Mouse (Mus musculus) small intestine, adult 2 months (tissue): ENCODE results near the gene Hoxa13. TPM values are rescaled to one million over a fixed set of nuclear protein-coding genes. Genes with fewer than 3 reads are reported as not detected.

ENCODE experiments used
- H3K27ac ChIP-seq: fragments of 200-500 bp; 2 replicates; pipeline ENCODE4 v1.5.1; 2012; ENCODE audit warnings: low read depth, low read length, control low read depth, inconsistent platforms; ENCODE audit not compliant: insufficient read depth
- H3K27me3 ChIP-seq: fragments of 200-500 bp; 2 replicates; pipeline ENCODE4 v1.6.1; 2012; ENCODE audit warnings: mild to moderate bottlenecking, moderate library complexity, low read length, inconsistent platforms; ENCODE audit not compliant: control insufficient read depth, insufficient read depth
- H3K36me3 ChIP-seq: fragments of 200-500 bp; 2 replicates; pipeline ENCODE4 v1.6.1; 2012; ENCODE audit warnings: mild to moderate bottlenecking, low read length, control low read depth, inconsistent platforms; ENCODE audit not compliant: control insufficient read depth, insufficient read depth
- H3K4me1 ChIP-seq: fragments of 200-500 bp; 2 replicates; pipeline ENCODE4 v1.6.1; 2012; ENCODE audit warnings: low read length, inconsistent platforms, mixed read lengths; ENCODE audit not compliant: control insufficient read depth, insufficient read depth, insufficient read length
- H3K4me3 ChIP-seq: fragments of 200-500 bp; 2 replicates; pipeline ENCODE4 v1.5.1; 2012; ENCODE audit warnings: low read depth, mild to moderate bottlenecking, control low read depth, inconsistent platforms, low read length, moderate library complexity
- CTCF ChIP-seq: fragments of 200-500 bp; IDR thresholded peaks from 2 replicates; pipeline ENCODE4 v1.5.1; 2012; ENCODE audit warnings: low read depth, mild to moderate bottlenecking, control low read depth, inconsistent platforms, low read length, moderate library complexity, mixed read lengths; ENCODE audit not compliant: insufficient replicate concordance, insufficient read length; ENCODE audit errors: extremely low read depth
- POLR2A ChIP-seq: fragments of 200-500 bp; IDR thresholded peaks from 2 replicates; pipeline ENCODE4 v1.6.1; 2012; ENCODE audit warnings: low read depth, mild to moderate bottlenecking, control low read depth, inconsistent platforms, low read length, moderate library complexity
- WGBS: fragments of 180-500 bp; shearing (Covaris S2); methylation state at CpG from one replicate; pipeline ENCODE4 v1.1.7; 2018; 5-methylcytosine and 5-hydroxymethylcytosine counted together
- polyA plus RNA-seq: library from polyadenylated mRNA; depleted of rRNA; stranded (reverse); fragments of >200 nt; gene quantifications from 2 replicates; pipeline ENCODE4 v1.2.3, GENCODE M21; 2012

Gene Hoxa13
- polyA plus RNA-seq, 1 experiment, result not detected

DNA sequence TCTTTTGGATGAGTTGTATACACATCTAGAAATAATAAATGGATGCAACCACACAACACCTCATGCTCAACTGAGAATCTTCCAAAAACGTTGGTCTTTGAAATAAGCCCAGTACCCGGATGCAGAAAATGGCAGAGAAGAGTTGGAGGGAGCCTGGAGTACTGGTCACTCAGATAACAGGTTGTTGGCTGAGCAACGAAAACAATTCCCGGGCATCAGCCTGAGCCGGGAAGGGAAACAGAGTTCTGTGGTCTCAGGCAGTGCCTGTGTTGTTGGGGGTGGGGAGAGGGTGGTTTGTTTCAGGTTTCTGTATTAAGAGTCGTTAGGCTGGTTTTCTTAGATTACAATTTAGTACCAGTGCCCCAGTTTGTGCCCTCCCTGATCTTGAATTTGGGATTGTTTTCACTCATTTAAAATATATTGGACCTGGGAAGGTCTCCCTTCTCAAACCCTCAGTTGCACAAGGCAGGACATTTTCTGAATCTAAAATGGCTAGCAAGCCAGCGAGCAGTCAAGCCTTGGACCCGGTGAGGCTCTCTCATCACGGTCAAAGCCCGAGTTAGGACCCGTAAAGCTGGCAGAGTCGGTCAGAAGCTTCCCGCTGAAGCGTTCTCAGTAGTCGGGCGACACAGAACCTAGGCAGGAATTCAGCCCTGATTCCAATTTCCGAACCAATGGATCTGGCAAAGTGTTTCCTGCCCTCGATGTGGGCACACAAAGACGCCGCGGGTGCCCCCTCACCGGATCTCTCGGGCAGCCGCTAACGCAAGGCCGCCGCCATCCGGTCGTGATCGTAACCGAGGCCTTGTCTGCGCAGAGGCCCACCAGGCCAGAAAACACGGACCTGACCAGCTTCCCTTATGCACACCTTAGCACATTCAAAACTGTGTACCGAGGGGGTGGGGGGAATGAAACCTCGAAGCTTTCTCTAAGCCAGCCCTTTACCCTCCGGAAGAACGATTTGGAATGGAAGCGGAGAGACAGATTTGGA is 31.9 kb downstream of the Hoxa13 start:
- H3K36me3 ChIP-seq, result no peaks in the 10 kb centered on the region
- H3K27ac ChIP-seq, result no peak overlapping the region
- H3K4me3 ChIP-seq, result no peak overlapping the region
- peaks cover 4% of the 10 kb centered on the region; the same call in 1 of the 2 replicates for H3K4me1 ChIP-seq
- TF ChIP-seq CTCF (no peak), POLR2A (no peak)
- WGBS, result 6% methylated on average over 38 of the region's 38 CpGs
- peaks cover 91% of the 10 kb centered on the region for H3K27me3 ChIP-seq

DNA sequence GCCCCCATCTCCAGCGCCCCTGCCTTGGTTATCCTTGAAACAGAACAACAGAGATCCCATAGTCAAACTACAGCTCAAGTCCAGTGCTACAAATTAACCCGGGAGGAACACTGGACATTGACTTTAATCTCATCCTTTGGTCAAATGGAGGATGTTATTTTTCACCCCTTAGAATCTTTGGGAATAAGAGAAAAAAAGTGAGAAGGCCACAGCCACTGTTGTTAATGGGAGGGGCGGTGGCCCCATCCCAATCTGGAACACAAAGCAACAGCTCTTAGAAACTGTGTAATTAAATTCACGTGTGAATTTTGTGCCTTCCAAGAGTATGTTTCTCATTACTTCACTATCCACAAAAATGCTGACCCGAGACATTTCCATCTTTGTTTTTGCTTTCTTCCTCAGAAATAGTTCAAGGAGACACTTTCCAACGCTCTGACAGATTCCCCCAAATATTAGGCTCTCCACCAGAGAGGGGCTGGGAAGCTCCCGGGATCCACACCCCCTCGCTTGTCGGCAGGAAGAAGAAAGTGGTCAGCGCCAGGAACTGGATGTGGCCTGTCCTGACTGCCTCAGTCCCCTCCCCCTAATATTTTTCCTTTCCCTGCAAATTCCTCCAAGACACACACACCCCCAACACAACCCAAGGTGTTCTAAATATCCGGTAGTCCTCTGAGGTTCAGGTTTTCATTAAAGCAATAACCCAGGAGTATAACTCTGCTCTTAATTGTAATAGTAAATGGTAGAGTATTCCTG is 33.0 kb downstream of the Hoxa13 start:
- Histone ChIP-seq H3K27me3 (peaks cover 85% of the 10 kb centered on the region), H3K36me3 (no peaks in the 10 kb centered on the region), H3K27ac (no peak overlapping the region), H3K4me3 (no peak overlapping the region), H3K4me1 (peaks cover 4% of the 10 kb centered on the region; the same call in 1 of the 2 replicates)
- WGBS, result 16% methylated on average over 11 of the region's 11 CpGs
- TF ChIP-seq CTCF, result no peak
- TF ChIP-seq POLR2A, result no peak

DNA sequence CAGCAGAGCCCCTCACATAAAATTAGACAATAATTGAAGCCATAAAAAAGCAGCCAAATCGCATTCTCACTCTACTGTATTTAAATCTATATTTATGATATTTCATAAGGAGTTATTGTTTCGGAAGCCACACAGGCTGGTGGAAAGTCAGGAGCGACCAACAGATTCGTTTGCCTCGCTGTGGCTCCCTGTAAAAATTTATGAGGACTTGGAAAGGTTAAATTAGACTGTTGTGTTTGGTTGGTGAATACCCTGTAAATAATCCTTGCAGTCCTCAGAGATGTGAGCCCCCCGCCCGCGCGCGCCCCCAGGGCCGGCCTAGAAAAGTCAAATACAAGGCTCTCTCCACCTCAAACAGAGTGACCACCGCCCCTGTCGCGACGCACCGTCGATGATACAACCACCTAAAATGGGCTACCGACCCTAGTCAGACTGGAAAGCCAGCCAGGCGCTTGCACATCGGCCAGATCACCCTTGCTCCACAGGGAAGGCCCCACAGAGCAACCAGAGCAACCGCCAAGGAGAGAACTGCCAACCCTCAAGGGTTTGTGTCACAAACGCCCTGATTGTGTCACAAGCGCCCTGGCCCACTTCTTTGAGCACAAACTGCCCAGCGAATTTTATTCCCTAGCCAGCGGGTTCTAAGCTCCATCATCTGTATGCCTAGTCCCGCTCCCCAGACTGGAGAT is 34.0 kb downstream of the Hoxa13 start:
- 7% methylated on average over 26 of the region's 26 CpGs for WGBS
- Histone ChIP-seq H3K27me3 (peaks cover 85% of the 10 kb centered on the region), H3K36me3 (no peaks in the 10 kb centered on the region), H3K4me1 (peaks cover 5% of the 10 kb centered on the region; the same call in 1 of the 2 replicates), H3K4me3 (no peak overlapping the region), H3K27ac (no peak overlapping the region)
- TF ChIP-seq POLR2A (no peak), CTCF (no peak)

DNA sequence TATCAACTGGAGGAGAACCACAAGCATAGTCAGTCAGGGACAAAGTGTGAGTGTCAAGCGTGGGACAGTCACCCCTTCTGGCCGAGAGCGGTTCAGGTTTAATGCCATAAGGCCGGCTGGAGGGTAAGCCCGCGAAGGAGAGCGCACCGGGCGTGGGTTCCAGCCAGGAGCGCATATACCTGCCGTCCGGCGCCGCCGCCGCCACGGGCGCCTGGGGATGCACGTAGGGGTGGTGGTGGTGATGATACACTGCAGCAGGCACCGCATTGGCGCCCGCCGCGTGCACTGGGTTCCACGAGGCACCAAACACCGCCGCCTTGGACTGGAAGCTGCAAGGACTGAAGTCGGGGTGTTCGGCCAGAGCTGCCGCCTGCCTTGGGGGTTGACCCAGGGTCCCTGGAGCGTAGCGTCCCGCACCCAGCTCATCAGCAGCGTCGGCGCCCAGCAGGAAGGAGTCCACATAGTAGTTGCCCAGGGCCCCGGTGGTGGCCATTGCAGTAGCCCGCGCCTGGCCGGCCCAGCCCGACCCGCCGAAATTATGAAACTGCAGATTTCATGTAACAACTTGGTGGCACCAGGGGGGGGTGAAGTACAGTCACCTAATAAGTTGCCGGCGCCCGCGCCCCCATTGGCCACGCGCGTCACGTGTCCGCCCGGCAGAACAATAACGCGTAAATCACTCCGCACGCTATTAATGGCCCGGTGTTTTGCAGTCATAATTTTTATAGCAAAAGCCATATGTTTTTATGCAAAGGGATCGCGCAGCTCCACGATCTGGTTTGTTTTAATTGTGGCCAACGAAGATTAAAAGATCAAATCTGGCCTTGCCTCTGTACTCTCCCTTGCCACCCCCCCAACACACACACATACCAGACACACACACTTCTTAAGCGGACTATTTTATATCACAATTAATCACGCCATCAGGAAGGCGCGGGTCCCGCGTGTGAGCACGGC is 34.8 kb downstream of the Hoxa13 start:
- Histone ChIP-seq H3K27ac (no peak overlapping the region), H3K27me3 (peaks cover 89% of the 10 kb centered on the region), H3K4me1 (peaks cover 9% of the 10 kb centered on the region), H3K36me3 (no peaks in the 10 kb centered on the region), H3K4me3 (peak overlapping the region; percentile 8; the same call in 1 of the 2 replicates)
- no peak for TF ChIP-seq CTCF
- no peak for TF ChIP-seq POLR2A
- 4% methylated on average over 69 of the region's 69 CpGs for WGBS

- peaks cover 86% of the 10 kb centered on the region for H3K27me3 ChIP-seq
- no peaks in the 10 kb centered on the region for H3K36me3 ChIP-seq
- no peak for TF ChIP-seq POLR2A
- TF ChIP-seq CTCF, result no peak
- no peak overlapping the region for H3K4me3 ChIP-seq
- no peak overlapping the region for H3K27ac ChIP-seq
- peaks cover 9% of the 10 kb centered on the region for H3K4me1 ChIP-seq
- WGBS, result 5% methylated on average over 36 of the region's 36 CpGs
These were observed 35.6 kb downstream of the Hoxa13 start for GRCm38 (mm10) chr6:52224895-52225611.
